Mouse (Mus musculus) left cerebral cortex, adult 11 months (tissue): ENCODE data around the gene Cd320.
"Not testable (repeated sequence)": the region's sequence is repeated elsewhere in the genome, so short reads cannot be mapped to it uniquely, and the experiment has no call there.

ENCODE experiments used
- DNase-seq: peaks from one replicate; pipeline ENCODE4 v3.0.0; 2022; ENCODE audit warnings: low spot score

The Cd320 gene

DNA sequence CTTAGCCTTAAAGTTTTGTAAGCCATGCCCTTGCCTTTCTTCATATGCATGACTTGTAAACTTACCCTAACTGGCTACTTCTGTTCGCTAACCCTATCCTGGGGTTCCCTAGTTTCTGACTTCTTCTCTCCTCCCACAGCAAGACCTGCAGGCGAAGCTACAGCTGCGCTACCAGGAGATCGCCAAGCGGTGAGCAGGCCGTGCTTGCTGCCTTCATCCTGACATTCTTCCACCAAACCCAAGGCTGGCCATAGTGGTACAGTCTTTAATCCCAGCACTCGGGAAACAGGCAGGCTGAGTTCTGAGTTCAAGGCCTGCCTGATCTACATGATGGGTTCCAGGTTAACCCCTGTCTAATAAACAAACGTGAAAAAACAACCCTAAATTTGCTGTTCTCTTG lies 17.4 kb upstream of the Cd320 start:
- DNase-seq: no peak

DNA sequence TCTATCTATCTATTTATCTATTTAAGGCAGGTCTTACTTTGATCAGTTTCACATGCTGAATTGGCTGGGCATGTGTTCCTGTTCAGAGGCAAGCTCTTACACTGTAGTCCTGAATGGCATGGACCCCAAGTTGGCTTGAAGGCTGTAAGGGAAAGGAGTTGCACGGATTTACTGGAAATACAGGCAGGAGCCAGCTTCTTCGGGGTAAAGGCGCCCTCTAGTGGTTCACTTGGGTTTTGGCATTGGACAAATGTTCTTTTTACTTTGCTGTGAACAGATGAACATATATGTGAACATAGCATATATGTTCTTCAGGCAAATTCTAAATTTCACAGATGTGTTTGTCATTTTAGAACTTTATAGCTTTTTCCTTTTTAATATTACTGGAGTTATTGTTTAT lies 16.0 kb upstream of the Cd320 start:
- peak; percentile 51 for DNase-seq

DNA sequence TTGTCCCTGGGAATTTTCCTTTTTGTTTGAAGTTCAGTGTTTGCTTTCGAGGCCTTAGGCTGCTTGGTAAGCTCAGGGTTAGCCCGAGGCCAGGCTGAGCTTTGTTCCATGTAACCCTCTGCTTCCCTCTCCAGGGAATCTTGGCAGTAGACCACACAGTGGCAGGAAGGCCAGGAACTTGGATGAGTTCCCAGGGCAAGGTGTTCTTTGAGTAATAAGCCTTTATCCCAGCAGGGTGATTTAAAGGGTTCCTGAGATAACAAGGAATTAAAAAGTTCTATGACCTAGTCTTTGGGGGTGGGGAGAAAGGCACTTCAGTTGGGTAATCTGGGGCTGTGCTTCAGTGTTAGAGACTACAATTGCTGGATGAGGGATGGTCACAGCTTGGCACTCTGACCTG lies 14.0 kb upstream of the Cd320 start:
- no peak for DNase-seq

DNA sequence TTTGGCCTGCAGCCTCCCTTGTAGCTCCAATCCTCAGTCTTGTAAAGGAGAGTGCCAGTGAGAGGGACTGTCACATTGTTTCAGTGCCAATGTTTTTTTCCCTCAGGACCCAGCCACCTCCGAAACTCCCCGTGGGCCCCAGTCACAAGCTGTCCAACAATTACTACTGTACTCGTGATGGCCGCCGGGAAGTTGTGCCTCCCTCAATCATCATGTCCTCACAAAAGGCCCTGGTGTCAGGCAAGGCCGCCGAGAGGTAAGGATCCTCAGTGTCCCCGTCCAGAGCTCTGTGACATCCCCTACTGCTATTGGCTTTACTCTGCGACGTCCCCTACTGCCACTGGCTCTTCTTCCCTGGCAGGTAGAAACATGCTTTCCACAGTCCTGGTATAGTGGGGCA lies 13.3 kb upstream of the Cd320 start:
- DNase-seq: no peak

DNA sequence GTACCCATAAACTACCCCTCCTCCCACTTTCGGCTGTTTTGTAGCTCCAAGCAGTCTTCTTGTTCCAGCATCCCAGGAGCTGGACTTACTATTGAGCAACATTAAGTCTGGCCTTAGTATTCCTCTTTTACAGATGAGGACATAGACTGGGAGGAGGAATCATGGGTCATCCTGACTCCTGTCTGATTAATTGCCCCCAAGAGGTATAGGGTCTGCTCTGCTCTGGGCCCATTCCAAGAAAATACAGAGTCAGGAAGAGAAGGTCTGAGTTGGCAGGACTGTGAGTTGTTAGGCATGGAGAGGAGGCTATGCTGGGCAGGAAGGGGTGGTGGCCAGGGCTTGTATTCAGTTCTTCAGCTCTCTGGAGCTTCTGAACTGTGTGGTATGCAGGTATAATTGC lies 1.3 kb downstream of the Cd320 start:
- DNase-seq: no peak

DNA sequence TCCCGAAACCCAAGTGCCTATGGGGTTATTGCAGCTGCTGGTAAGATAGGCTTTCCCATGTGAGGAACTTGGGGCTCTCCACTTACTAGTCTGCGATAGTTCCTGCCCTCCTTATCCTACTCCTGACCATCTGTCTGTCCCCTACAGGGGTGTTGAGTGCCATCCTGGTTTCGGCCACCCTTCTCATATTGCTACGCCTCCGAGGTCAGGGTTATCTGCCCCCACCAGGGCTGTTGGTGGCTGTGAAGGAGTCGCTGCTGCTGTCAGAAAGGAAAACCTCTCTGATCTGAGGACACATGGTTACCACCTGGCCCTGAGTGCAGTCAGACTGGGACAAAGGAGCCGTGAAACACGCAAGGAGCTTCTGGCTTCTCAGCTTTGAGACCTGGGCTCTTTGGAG lies 5.2 kb downstream of the Cd320 start:
- no peak for DNase-seq

DNA sequence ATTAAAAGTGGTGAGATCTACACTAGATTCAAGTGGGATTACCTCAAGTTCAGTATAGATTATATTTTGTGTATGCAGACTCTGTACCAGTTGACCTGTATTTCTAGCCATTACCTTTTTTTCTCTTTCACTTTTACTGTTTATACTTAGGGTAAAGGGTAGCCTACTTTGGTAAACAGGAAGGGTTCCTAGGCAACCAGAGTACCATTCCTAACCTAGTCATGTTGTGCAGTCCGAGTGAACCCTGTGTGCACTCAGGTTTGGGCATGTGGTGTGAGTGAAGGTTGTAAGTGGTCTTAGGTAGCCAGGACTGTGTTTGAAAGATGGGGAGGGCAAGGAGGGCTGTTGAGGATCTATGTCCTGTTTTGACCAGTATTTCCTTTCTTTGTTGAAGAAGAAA lies 8.4 kb downstream of the Cd320 start:
- DNase-seq: no peak

DNA sequence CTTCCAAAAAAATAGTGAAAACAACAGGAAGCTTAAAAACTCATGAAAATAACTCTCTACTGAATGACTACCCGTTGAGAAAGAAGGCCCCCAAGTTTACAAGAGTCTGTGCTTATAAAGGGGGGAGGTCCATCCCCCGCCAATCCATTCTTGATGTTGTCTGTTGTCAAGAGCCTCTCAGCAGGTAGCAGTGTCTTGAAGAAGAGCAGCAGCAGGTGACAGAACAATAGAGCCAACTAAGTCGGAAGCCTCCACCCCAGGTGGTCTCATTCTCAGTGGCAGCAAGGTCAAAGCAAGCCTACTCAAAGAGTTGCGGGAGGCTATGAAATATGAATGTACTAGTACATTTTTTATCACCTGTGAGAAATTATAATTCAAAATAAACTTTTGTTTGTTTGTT lies 14.9 kb downstream of the Cd320 start:
- no peak for DNase-seq

DNA sequence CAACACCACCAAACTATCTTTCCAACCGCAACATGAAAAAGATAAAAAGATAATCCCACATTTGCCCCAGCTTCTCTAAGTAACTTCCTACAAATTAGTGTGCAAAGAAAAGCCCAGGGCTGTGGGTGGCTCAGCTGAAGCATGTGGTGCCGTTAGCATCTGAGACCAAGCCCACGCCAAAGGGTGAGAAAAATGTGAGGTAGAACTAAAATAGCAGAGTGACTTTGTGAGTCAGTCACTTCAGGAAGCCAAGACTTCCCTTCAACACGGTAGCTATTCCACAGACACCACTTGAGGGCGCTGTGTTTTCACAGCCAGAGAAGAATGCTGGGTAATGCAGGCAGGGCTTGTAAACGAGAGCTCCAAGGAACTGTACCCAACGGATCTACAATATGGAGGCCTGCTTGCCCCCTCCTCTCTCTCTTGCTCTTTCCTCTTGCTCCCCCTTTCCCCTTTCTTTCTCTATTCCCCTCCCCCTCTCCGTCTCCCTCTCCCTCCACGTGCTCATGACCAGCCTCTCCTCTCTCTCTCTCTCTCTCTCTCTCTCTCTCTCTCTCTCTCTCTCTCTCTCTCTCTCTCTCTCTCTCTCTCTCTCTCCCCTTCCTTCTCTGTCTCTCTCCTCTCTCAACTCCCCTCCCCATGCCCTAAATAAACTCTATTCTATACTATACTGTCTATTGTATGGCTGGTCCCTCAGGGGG lies 22.6 kb downstream of the Cd320 start:
- peak; percentile 80 for DNase-seq

DNA sequence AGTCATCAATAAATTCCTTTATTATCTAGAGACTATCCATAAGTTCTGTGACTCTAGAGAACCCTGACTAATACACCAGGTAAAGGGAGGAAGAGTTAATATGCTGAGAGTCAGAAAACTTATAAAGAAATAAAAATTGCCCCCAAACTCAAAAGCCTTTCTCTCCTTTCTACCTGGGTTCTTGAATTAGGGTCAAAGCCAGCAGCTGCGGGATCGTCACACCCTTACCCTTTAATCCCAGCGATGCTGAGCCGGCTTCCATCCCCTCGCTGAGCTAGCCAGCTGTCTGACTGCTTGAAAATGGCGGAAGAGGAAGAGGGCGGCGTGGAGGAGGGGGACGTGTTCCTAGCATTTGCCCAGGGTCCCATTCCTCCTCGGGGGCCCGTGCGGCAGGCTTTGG lies 30.6 kb downstream of the Cd320 start, which contains the start of gene Gm7029:
Gm7029 (plus strand) TSS at position 301 of the 400 bp plus-strand sequence.
- DNase-seq: not testable (repeated sequence)

DNA sequence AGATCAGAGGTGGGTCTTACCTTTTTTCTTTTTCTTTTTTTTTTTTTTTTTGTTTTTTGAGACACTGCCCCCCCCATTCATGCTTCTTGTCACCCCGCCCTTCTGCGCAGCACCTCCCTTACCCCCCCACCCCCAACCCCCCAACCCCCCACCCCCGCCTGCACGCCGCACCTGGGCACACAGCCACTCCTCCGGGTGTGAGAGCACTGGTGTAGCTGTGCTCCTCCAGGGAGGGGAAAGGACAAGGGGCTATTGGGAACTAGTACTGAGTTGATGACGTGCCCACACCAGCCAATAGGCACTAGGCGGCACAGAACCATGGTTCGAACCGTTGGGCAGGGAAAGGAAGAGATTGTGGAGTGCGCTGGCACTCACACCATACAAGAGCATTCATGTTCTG lies 31.5 kb downstream of the Cd320 start:
- no peak for DNase-seq

DNA sequence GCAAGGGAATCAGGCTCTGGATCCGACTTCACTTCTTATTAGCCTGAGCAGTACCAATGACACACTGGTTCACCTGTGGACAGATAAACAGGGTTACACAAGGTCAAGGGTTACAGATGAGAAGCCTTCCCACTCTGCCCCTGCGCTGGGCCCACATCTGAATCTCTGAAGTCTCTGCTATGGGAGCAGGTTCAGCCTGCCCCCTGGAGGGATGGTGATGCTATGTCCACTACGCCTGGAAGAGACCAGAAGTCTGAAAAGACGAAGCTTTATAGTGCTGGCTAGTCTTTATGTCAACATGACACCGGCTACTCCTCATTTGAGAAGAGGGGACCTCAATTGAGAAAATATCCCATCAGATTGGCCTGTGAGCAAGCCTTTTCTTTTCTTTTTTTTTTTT lies 32.9 kb downstream of the Cd320 start:
- DNase-seq: not testable (repeated sequence)

DNA sequence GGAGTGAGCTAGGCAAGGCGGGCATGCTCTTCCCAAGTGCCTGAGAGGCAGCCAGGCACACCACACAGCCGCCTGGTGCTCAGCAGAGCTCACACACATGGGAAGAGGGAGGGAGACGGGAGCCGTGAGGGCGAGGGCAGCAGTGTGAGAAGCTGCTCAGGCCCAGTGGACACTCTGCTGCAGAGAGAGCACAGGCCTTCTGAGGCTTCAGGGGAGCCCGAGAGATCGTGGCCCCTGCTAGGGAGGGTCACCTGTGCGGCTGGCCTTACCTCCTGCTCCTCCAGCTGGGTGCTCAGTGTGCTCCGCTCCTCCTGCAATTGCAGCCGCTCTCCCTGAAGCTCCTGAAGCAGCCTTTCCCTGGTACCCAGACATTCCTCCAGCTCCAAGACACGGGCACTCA lies 41.4 kb downstream of the Cd320 start:
- not testable (repeated sequence) for DNase-seq

DNA sequence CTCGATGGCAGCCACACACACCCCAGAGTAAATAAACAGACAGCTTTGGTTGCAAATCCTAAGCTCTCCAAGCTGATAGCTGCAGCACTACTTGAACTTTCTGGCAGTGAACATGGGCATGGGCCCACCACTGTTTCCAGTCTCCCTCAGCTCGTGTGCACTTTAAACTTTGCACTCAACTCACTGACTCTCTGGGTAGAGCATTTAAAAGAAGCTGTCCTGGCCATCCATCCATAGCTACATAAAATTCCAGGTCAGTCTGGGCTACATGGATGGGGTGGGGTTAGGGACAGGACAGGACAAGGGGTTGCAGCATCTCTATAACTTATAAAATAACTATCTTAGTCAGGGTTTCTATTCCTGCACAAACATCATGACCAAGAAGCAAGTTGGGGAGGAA lies 44.9 kb downstream of the Cd320 start:
- not testable (repeated sequence) for DNase-seq

DNA sequence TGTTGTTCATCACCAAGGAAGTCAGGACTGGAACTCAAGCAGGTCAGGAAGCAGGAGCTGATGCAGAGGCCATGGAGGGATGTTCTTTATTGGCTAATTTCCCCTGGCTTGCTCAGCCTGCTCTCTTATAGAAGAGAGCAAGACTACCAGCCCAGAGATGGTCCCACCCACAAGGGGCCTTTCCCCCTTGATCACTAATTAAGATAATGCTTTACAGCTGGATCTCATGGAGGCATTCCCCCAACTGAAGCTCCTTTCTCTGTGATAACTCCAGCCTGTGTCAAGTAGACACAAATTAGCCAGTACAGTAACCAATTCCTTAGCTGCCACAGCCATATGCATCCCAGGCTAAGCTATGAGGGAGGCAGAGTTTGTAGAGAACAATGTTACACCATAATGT lies 45.3 kb downstream of the Cd320 start:
- not testable (repeated sequence) for DNase-seq

DNA sequence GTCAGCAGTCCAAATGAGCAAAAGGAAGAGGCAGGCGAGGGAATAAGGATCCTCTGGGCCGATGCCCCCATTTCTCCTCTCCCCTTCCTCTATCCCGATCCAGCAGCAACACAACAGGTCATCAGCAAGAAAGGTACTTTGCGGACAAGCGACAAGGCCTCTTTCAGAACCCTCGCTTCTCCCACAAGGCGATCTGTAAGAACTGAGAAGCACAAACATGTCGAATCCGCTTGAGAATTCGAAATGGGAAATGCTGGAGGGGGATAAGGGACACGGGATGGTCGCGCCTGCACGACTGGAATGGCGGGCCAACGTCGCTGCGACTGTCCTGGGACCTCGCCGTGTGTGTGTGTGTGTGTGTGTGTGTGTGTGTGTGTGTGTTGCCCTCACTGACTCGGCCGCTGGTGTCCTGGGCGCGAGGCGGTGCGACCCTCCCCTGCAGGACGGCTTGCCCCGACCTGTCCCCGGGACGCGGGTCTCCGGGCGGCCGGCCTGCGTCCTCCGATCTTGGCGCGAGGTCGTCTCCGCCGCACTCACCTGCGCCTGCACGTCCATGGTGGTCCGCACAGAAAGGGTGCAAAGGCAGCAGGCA lies 47.1 kb downstream of the Cd320 start:
- DNase-seq: not testable (repeated sequence)

DNA sequence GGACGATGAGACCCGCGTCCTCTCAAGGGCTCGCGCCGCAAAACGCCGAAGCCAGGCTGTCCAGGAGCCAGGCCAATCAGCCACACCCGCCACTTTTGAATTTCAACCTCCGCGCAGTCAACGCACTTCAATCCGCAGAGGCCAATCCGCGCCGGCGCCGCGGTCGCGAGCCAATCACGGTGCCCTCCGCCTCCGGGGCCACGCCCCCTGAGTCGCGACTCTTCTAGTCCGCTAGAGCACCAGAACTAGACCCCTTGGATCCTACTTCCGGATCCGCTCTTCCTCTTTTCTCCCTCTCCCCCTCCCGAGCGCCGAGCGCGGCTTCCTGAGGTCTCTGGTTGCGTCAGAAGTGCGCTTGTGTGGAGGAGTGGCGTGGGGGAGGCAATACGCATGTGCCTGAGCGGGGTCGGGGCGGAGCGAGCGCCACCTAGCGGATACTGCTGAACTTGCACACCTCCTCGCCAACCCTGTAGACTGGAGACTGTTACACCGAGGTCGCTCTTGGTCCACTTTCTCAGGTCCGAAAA lies 47.7 kb downstream of the Cd320 start, which contains the start of gene Kifc1:
Kifc1 (minus strand) TSS at position 129 of the 527 bp plus-strand sequence.
- DNase-seq: peak; percentile 99

DNA sequence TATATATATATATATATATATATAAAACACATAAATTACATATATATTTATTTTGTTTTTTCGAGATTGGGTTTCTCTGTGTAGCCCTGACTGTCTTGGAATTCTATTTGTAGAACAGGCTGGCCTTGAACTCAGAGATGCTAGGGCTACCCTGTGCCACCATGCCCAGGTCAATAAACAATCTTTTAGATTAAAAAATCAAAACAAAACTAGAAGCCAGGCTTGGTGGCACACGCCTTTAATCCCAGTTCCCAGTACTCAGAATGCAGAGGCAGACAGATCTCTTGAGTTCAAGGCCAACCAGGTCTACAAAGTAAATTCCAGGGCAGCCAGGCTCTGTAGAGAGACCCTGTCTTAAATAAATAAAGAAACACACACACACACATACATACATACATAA lies 48.5 kb downstream of the Cd320 start:
- no peak for DNase-seq

DNA sequence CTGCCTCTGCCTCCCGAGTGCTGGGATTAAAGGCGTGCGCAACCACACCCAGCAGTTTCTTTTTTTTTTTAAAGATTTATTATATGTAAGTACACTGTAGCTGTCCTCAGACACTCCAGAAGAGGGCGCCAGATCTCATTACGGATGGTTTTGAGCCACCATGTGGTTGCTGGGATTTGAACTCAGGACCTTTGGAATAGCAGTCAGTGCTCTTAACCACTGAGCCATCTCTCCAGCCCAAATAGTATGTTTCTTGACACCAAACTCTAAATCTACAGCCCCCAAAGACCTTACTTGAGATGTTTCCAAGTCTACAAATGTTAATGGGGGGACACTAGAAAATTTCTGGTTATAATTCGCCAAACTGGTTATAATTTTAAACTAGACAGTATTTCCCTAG lies 49.0 kb downstream of the Cd320 start:
- DNase-seq: not testable (repeated sequence)

DNA sequence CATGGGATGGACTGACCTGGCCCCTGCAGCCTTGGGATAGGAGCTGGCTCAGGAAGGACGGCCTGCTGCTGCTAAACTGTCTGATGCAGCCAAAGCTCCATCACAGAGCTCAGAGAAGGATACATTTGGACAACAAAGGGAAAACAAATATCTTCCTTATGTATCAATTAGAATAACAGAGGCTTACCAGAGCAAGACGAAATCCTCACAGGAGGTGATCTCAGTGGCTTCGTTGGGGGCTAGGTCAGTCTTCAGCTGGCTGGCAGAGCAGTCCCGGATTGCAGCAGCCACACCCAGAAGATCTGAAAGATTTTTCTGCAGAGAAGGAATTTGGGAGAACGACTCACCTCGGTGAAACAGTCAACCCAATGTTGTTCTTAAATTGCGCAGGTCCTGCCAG lies 49.5 kb downstream of the Cd320 start:
- no peak for DNase-seq

DNA sequence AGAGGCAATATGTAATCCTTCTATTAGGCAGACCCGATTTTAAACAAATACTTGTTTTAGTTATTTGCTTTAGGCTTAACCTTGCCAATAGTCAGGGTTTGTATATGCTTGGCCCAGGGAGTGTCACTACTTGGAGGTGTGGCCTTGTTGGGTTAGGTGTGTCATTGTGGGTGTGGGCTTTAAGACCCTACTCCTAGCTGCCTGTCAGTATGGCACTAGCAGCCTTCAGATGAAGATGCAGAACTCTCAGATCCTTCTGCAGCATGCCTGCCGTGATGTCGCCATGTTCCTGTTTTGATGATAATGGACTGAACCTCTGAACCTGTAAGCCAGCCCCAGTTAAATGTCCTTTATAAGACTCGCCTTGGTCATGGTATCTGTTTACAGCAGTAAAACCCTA lies 50.1 kb downstream of the Cd320 start:
- DNase-seq: not testable (repeated sequence)

DNA sequence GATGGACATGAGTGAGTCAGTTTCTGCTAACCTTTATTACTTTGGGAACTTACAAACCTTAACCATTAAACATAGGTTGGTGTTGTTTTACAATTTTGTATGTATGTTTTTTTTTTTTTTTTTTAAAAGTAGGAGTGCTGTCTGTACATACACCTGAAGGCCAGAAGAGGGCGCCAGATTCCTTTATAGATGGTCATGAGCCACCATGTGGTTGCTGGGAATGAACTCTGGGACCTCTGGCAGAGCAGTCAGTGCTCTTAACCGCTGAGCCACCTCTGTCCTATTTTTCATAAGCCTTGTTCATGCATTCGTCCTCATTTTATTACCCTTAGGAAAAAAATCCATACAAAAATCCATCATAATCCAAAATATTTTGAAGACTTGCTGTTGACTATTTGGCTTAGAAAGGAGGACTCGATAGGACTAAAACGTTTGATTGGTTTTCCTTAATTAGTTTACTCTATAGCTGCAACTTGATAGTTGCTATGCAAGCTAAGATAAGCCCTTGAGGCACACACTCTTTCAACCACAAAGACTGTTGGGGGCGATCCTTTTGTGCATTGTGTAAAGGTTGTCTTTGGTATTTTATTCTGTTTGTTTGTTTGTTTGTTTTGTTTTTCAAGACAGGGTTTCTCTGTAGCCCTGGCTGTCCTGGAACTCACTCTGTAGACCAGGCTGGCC lies 54.4 kb downstream of the Cd320 start:
- no peak for DNase-seq

DNA sequence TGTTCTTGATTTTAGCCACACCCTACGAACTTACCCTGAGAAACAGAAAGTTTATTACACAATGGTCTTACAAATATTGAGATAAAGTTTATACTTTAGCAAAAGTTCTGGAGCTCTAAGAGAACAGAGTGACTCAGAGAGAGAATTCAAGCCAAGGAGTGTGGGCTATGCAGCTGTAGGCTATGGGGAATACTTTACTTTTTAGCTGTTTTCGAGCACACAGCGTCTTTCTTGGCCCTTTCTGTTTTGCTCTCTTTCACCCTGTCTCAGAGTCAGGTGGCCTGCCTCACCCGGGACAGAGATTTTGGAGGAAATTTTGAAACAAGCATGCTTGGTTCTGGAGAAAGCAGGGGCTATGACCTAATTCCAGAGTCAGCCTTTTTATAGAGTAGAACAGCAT lies 55.3 kb downstream of the Cd320 start:
- DNase-seq: not testable (repeated sequence)
